In the genomic region with DNA sequence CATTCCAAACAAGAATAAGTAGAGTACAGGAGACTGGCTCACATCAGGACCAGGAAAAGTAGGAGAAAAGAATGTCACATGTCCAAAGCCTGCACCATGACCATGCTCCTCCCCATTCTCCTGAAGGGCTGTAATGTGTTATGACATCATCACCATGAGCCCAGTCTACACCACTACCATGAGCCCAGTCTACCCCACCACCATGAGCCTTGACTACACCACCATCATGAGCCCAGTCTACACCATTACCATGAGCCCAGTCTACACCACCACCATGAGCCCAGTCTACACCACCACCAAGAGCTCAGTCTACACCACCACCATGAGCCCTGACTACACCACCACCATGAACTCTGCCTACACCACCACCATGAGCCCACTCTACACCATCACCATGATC, we compare ENCODE assay signal across 18 mouse cellular contexts.
DNase-seq lines count a peak whose midpoint lies in the region; ATAC-seq and TF ChIP-seq lines count a peak whose summit lies in the region.
"Had no signal": no experiment of that assay in that cellular context is flagged by ENCODE, and none has a peak within 500 bp of the region (broad histone marks: within the 10 kb centered on the region; RNA-seq: fewer than 3 reads in every experiment).

No protein-coding gene starts in this region.

- no peak overlapping the region for H3K27ac ChIP-seq in forebrain, embryonic 13.5 days
- H3K27ac ChIP-seq in forebrain, embryonic 14.5 days (ENCODE audit: low read depth, low read length): no peak overlapping the region
- H3K27ac ChIP-seq in hindbrain, embryonic 13.5 days: no peak overlapping the region
- no peak overlapping the region for H3K27ac ChIP-seq in hindbrain, embryonic 10.5 days
- H3K27ac ChIP-seq in midbrain, embryonic 11.5 days (ENCODE audit: low read depth, low read length): no peak overlapping the region
- no peak overlapping the region for H3K27ac ChIP-seq in midbrain, embryonic 14.5 days (replicated peaks; ENCODE audit: low read depth, low read length)
- no peak overlapping the region for H3K27ac ChIP-seq in cerebellum, adult 2 months (ENCODE audit: insufficient read depth, low read length)
- H3K27ac ChIP-seq: heart, embryonic 13.5 days; limb, embryonic 15.5 days had no signal

- no peak overlapping the region for H3K9ac ChIP-seq in forebrain, embryonic 13.5 days
- H3K9ac ChIP-seq in forebrain, embryonic 14.5 days (ENCODE audit: low read length): no peak overlapping the region
- H3K9ac ChIP-seq in hindbrain, embryonic 13.5 days: no peak overlapping the region
- H3K9ac ChIP-seq in midbrain, embryonic 11.5 days (ENCODE audit: low read length): no peak overlapping the region
- no peak overlapping the region for H3K9ac ChIP-seq in midbrain, embryonic 14.5 days (replicated peaks; ENCODE audit: low read length)
- H3K9ac ChIP-seq: heart, embryonic 13.5 days; limb, embryonic 15.5 days had no signal

- no peak for TF ChIP-seq POLR2A in cerebellum, adult 2 months (IDR thresholded peaks at IDR 0.05; ENCODE audit: borderline replicate concordance, insufficient read depth, low read length)

- no peak overlapping the region for H3K4me2 ChIP-seq in forebrain, embryonic 13.5 days
- H3K4me2 ChIP-seq in forebrain, embryonic 14.5 days (ENCODE audit: low read length): no peak overlapping the region
- H3K4me2 ChIP-seq in hindbrain, embryonic 13.5 days: no peak overlapping the region
- no peak overlapping the region for H3K4me2 ChIP-seq in midbrain, embryonic 11.5 days
- H3K4me2 ChIP-seq in midbrain, embryonic 14.5 days (ENCODE audit: low read length): no peak overlapping the region
- H3K4me2 ChIP-seq: heart, embryonic 13.5 days; limb, embryonic 15.5 days had no signal

- DNase-seq in forebrain, embryonic 14.5 days (ENCODE audit: low spot score): no peak
- no peak for DNase-seq in hindbrain, embryonic 10.5 days (ENCODE audit: low spot score)
- DNase-seq in midbrain, embryonic 11.5 days (ENCODE audit: low spot score, missing footprints): peak; percentile 64
- DNase-seq in midbrain, embryonic 14.5 days: no peak
- DNase-seq in cerebellum, adult 2 months: no peak
- DNase-seq: adrenal gland, adult 2 months; cerebellum, postnatal 10 days; gastrocnemius, postnatal 36 days; kidney, postnatal 4 days; lung, adult 2 months; lung, postnatal 4 days had no signal

- no peaks in the 10 kb centered on the region for H3K9me3 ChIP-seq in forebrain, embryonic 13.5 days (replicated peaks)
- H3K9me3 ChIP-seq in forebrain, embryonic 14.5 days (replicated peaks; ENCODE audit: control insufficient read depth, low read length): no peaks in the 10 kb centered on the region
- no peaks in the 10 kb centered on the region for H3K9me3 ChIP-seq in hindbrain, embryonic 13.5 days
- H3K9me3 ChIP-seq in hindbrain, embryonic 10.5 days: no peaks in the 10 kb centered on the region
- no peaks in the 10 kb centered on the region for H3K9me3 ChIP-seq in midbrain, embryonic 11.5 days (ENCODE audit: control insufficient read depth, low read length)
- no peaks in the 10 kb centered on the region for H3K9me3 ChIP-seq in midbrain, embryonic 14.5 days (ENCODE audit: control insufficient read depth, low read length)
- H3K9me3 ChIP-seq: heart, embryonic 13.5 days; limb, embryonic 15.5 days had no signal

- H3K4me1 ChIP-seq in forebrain, embryonic 13.5 days: no peaks in the 10 kb centered on the region
- H3K4me1 ChIP-seq in forebrain, embryonic 14.5 days (ENCODE audit: control insufficient read depth, insufficient read depth, low read length): no peaks in the 10 kb centered on the region
- no peaks in the 10 kb centered on the region for H3K4me1 ChIP-seq in hindbrain, embryonic 13.5 days (replicated peaks)
- no peaks in the 10 kb centered on the region for H3K4me1 ChIP-seq in hindbrain, embryonic 10.5 days (replicated peaks)
- H3K4me1 ChIP-seq in midbrain, embryonic 11.5 days (ENCODE audit: control insufficient read depth, insufficient read depth, low read length): no peaks in the 10 kb centered on the region
- no peaks in the 10 kb centered on the region for H3K4me1 ChIP-seq in midbrain, embryonic 14.5 days (ENCODE audit: control insufficient read depth, insufficient read depth, low read length)
- H3K4me1 ChIP-seq in cerebellum, adult 2 months (ENCODE audit: control insufficient read depth, insufficient read depth, low read length): peaks cover 6% of the 10 kb centered on the region
- H3K4me1 ChIP-seq: heart, embryonic 13.5 days; limb, embryonic 15.5 days had no signal

- no peak for TF ChIP-seq CTCF in cerebellum, adult 2 months (IDR thresholded peaks at IDR 0.05; ENCODE audit: borderline replicate concordance, insufficient read depth, low read depth, low read length)

- no peaks in the 10 kb centered on the region for H3K27me3 ChIP-seq in forebrain, embryonic 13.5 days
- H3K27me3 ChIP-seq in forebrain, embryonic 14.5 days (replicated peaks; ENCODE audit: control insufficient read depth, insufficient read depth, low read length): no peaks in the 10 kb centered on the region
- no peaks in the 10 kb centered on the region for H3K27me3 ChIP-seq in hindbrain, embryonic 13.5 days
- H3K27me3 ChIP-seq in hindbrain, embryonic 10.5 days (ENCODE audit: insufficient read depth, poor library complexity, severe bottlenecking): no peaks in the 10 kb centered on the region
- no peaks in the 10 kb centered on the region for H3K27me3 ChIP-seq in midbrain, embryonic 11.5 days (ENCODE audit: control insufficient read depth, insufficient read depth, low read length)
- H3K27me3 ChIP-seq in midbrain, embryonic 14.5 days (ENCODE audit: control insufficient read depth, insufficient read depth, low read length): no peaks in the 10 kb centered on the region
- H3K27me3 ChIP-seq in cerebellum, adult 2 months (ENCODE audit: control insufficient read depth, insufficient read depth, low read length): no peaks in the 10 kb centered on the region
- H3K27me3 ChIP-seq: CH12.LX; heart, embryonic 13.5 days; limb, embryonic 15.5 days had no signal

- no peaks in the 10 kb centered on the region for H3K36me3 ChIP-seq in forebrain, embryonic 13.5 days (ENCODE audit: poor library complexity, severe bottlenecking)
- no peaks in the 10 kb centered on the region for H3K36me3 ChIP-seq in forebrain, embryonic 14.5 days (ENCODE audit: control insufficient read depth, insufficient read depth, low read length)
- H3K36me3 ChIP-seq in hindbrain, embryonic 13.5 days: no peaks in the 10 kb centered on the region
- H3K36me3 ChIP-seq in hindbrain, embryonic 10.5 days: no peaks in the 10 kb centered on the region
- H3K36me3 ChIP-seq in midbrain, embryonic 11.5 days (ENCODE audit: control insufficient read depth, insufficient read depth, low read length): no peaks in the 10 kb centered on the region
- H3K36me3 ChIP-seq in midbrain, embryonic 14.5 days (ENCODE audit: control insufficient read depth, insufficient read depth, low read length): no peaks in the 10 kb centered on the region
- H3K36me3 ChIP-seq: heart, embryonic 13.5 days; limb, embryonic 15.5 days had no signal

- peak; percentile 43; the same call in 1 of the 2 replicates for ATAC-seq in forebrain, embryonic 13.5 days
- ATAC-seq in forebrain, embryonic 14.5 days: no peak
- 0 out of 2 replicates have a peak, but pooled peaks have one; percentile 32 for ATAC-seq in hindbrain, embryonic 13.5 days (ENCODE audit: low FRiP score)
- peak; percentile 63 for ATAC-seq in midbrain, embryonic 11.5 days (ENCODE audit: low FRiP score)
- ATAC-seq in midbrain, embryonic 14.5 days (ENCODE audit: low FRiP score, low TSS enrichment): no peak
- ATAC-seq in erythroid progenitor cell, adult 5-6 weeks (replicated peaks; ENCODE audit: low FRiP score, poor library complexity, severe bottlenecking): peak; percentile 30; the same call in 1 of the 2 replicates
- ATAC-seq: intestine, postnatal 0 days had no signal

- no peak overlapping the region for H3K4me3 ChIP-seq in forebrain, embryonic 13.5 days
- H3K4me3 ChIP-seq in forebrain, embryonic 14.5 days (ENCODE audit: low read depth, low read length): no peak overlapping the region
- H3K4me3 ChIP-seq in hindbrain, embryonic 13.5 days: no peak overlapping the region
- H3K4me3 ChIP-seq in hindbrain, embryonic 10.5 days: no peak overlapping the region
- no peak overlapping the region for H3K4me3 ChIP-seq in midbrain, embryonic 11.5 days (ENCODE audit: low read depth, low read length)
- no peak overlapping the region for H3K4me3 ChIP-seq in midbrain, embryonic 14.5 days (replicated peaks; ENCODE audit: low read depth, low read length)
- no peak overlapping the region for H3K4me3 ChIP-seq in cerebellum, adult 2 months (replicated peaks; ENCODE audit: insufficient read depth, low read depth, low read length)
- H3K4me3 ChIP-seq: heart, embryonic 13.5 days; limb, embryonic 15.5 days had no signal

Comparison
In these comparisons a context has a peak if more than half of its experiments do, and no peak if none do; other contexts are left out.
1. ATAC-seq: peak in forebrain, embryonic 13.5 days (single experiment), hindbrain, embryonic 13.5 days (single experiment), midbrain, embryonic 11.5 days (single experiment) and erythroid progenitor cell, adult 5-6 weeks (single experiment); none in forebrain, embryonic 14.5 days (single experiment) and midbrain, embryonic 14.5 days (single experiment).